ENCODE assay signal across 8 mouse cellular contexts in the genomic region with DNA sequence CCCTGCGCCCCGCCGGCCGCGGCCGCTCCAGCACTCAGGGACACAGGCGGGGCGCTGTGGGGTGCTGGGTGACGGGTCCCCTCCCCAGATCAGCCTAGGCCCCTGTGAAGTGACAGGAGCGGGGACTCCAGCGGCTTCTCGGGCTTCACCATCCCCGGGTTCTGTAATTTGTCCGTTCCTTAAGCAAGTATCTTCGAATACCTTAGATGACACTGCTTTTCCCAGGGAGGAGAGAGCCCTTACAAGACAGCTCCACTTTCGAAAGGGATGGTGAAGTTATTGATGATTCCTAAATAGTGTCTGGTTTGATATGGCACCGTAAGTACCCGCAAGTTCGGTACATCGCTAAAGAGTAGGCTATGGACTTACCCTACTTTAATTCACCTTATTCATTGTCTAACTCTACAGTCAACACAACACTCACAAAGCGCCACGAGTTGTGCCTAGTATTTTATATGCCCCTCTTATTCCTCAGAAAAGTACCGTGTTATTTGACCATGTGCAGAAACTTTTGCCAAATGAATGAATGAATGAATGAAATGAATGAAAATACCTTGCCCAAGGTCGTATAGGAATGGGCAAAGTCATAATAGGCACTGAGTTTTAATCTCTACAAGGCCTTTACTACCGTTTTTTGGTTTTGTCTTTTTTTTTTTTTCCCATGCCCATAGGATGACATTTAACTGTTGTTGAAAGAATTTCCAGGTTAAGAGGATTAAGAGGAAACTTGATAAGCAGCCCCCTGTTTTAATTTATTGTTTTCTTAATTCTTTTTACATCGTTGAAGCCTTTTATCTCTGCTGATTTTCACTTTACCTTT. TPM values are rescaled to one million over a fixed set of nuclear protein-coding genes. Genes with fewer than 3 reads are reported as not detected.
DNase-seq lines count a peak whose midpoint lies in the region; ATAC-seq lines count a peak whose summit lies in the region.

No protein-coding gene starts in this region.

- H3K9me3 ChIP-seq in heart, embryonic 13.5 days = no peaks in the 10 kb centered on the region
- no peaks in the 10 kb centered on the region for H3K9me3 ChIP-seq in embryonic facial prominence, embryonic 12.5 days
- H3K9me3 ChIP-seq in limb, embryonic 11.5 days (ENCODE audit: control insufficient read depth, low read length) = no peaks in the 10 kb centered on the region
- H3K9me3 ChIP-seq in stomach, embryonic 14.5 days (ENCODE audit: control insufficient read depth, low read depth, low read length) = no peaks in the 10 kb centered on the region

- peaks cover 29% of the 10 kb centered on the region for H3K4me1 ChIP-seq in heart, embryonic 13.5 days
- peaks cover 12% of the 10 kb centered on the region; the same call in 1 of the 2 replicates for H3K4me1 ChIP-seq in embryonic facial prominence, embryonic 12.5 days
- H3K4me1 ChIP-seq in limb, embryonic 11.5 days (ENCODE audit: control insufficient read depth, insufficient read depth, low read length) = peaks cover 6% of the 10 kb centered on the region; the same call in 1 of the 2 replicates
- H3K4me1 ChIP-seq in stomach, embryonic 14.5 days (ENCODE audit: control insufficient read depth, insufficient read depth, low read length) = peaks cover 10% of the 10 kb centered on the region

- WGBS in heart, embryonic 13.5 days = 3% methylated on average over 26 of the region's 26 CpGs
- 4% methylated on average over 25 of the region's 26 CpGs for WGBS in embryonic facial prominence, embryonic 12.5 days
- 5% methylated on average over 25 of the region's 26 CpGs for WGBS in limb, embryonic 11.5 days
- WGBS in stomach, embryonic 14.5 days = 4% methylated on average over 26 of the region's 26 CpGs

- peaks cover 16% of the 10 kb centered on the region for H3K36me3 ChIP-seq in heart, embryonic 13.5 days
- H3K36me3 ChIP-seq in embryonic facial prominence, embryonic 12.5 days = no peaks in the 10 kb centered on the region
- peaks cover 5% of the 10 kb centered on the region; the same call in 1 of the 2 replicates for H3K36me3 ChIP-seq in limb, embryonic 11.5 days (ENCODE audit: control insufficient read depth, insufficient read depth, low read length)
- H3K36me3 ChIP-seq in stomach, embryonic 14.5 days (ENCODE audit: control insufficient read depth, insufficient read depth, low read length) = no peaks in the 10 kb centered on the region

- no peak for DNase-seq in heart, adult 11 months
- peak; percentile 20 to 42 for DNase-seq in CD8-positive naive resting alpha-beta T cell, adult 2 months (ENCODE audit: low read depth in 2 of 2, low spot score in 2 of 2)
- no peak for DNase-seq in limb, embryonic 11.5 days (ENCODE audit: low spot score)
- no peak for DNase-seq in urinary bladder, postnatal 25 days (ENCODE audit: low spot score)

- peak overlapping the region; percentile 99 for H3K9ac ChIP-seq in heart, embryonic 13.5 days
- H3K9ac ChIP-seq in embryonic facial prominence, embryonic 12.5 days = peak overlapping the region; percentile 95
- peak overlapping the region; percentile 89 for H3K9ac ChIP-seq in limb, embryonic 11.5 days (ENCODE audit: low read length)
- peak overlapping the region; percentile 82 for H3K9ac ChIP-seq in stomach, embryonic 14.5 days (replicated peaks; ENCODE audit: low read depth, low read length)

- H3K27ac ChIP-seq in heart, embryonic 13.5 days (replicated peaks) = peak overlapping the region; percentile 99
- H3K27ac ChIP-seq in embryonic facial prominence, embryonic 12.5 days = peak overlapping the region; percentile 99
- H3K27ac ChIP-seq in limb, embryonic 11.5 days (replicated peaks; ENCODE audit: low read depth, low read length) = peak overlapping the region; percentile 99
- H3K27ac ChIP-seq in stomach, embryonic 14.5 days (ENCODE audit: low read length) = peak overlapping the region; percentile 93

- no peaks in the 10 kb centered on the region for H3K27me3 ChIP-seq in heart, embryonic 13.5 days (replicated peaks)
- no peaks in the 10 kb centered on the region for H3K27me3 ChIP-seq in embryonic facial prominence, embryonic 12.5 days
- H3K27me3 ChIP-seq in limb, embryonic 11.5 days (ENCODE audit: control insufficient read depth, insufficient read depth, low read length) = no peaks in the 10 kb centered on the region
- H3K27me3 ChIP-seq in stomach, embryonic 14.5 days (ENCODE audit: control insufficient read depth, insufficient read depth, low read length) = no peaks in the 10 kb centered on the region

- peak overlapping the region; percentile 76 for H3K4me2 ChIP-seq in heart, embryonic 13.5 days
- H3K4me2 ChIP-seq in embryonic facial prominence, embryonic 12.5 days (replicated peaks) = peak overlapping the region; percentile 83
- H3K4me2 ChIP-seq in limb, embryonic 11.5 days (ENCODE audit: low read depth, severe bottlenecking) = peak overlapping the region; percentile 74
- H3K4me2 ChIP-seq in stomach, embryonic 14.5 days (replicated peaks; ENCODE audit: low read depth, low read length) = peak overlapping the region; percentile 71

- no peak for ATAC-seq in heart, embryonic 13.5 days (ENCODE audit: extremely low read depth, insufficient number of reproducible peaks, low FRiP score, low TSS enrichment)
- ATAC-seq in embryonic facial prominence, embryonic 12.5 days (ENCODE audit: insufficient number of reproducible peaks, insufficient read depth, low FRiP score, low TSS enrichment) = no peak
- ATAC-seq in limb, embryonic 11.5 days (ENCODE audit: insufficient number of reproducible peaks, low FRiP score, low TSS enrichment, low read depth) = 0 out of 2 replicates have a peak, but pooled peaks have one; percentile 0
- no peak for ATAC-seq in stomach, embryonic 14.5 days (ENCODE audit: insufficient number of reproducible peaks, insufficient read depth, low FRiP score, low read depth)
- no peak for ATAC-seq in CD4-positive, CD25-positive, alpha-beta regulatory T cell, adult 4 months

- H3K4me3 ChIP-seq in heart, embryonic 13.5 days = peak overlapping the region; percentile 93
- peak overlapping the region; percentile 65 for H3K4me3 ChIP-seq in embryonic facial prominence, embryonic 12.5 days
- peak overlapping the region; percentile 53 for H3K4me3 ChIP-seq in limb, embryonic 11.5 days (ENCODE audit: low read depth, low read length)
- peak overlapping the region; percentile 61 for H3K4me3 ChIP-seq in stomach, embryonic 14.5 days (ENCODE audit: low read depth, low read length)

RNA-seq across cellular contexts. Expression of a gene that starts 0.8 kb away (rescaled TPM):
- 7.4 and 9.9 TPM in 2 replicates for polyA plus RNA-seq in heart, embryonic 13.5 days (2015; fragmentation: Nextera tagmentation; extraction: Ambion mirVana)
- 12.0 and 12.3 TPM in 2 replicates for polyA plus RNA-seq in embryonic facial prominence, embryonic 12.5 days (2016; fragmentation: Nextera tagmentation; extraction: Ambion mirVana)
- polyA plus RNA-seq in limb, embryonic 11.5 days (2014; fragmentation: Nextera tagmentation; extraction: Ambion mirVana) = 10.4 and 12.7 TPM in 2 replicates
- polyA plus RNA-seq in stomach, embryonic 14.5 days (2014; fragmentation: Nextera tagmentation; extraction: Ambion mirVana) = 9.3 and 9.8 TPM in 2 replicates
- 1 to 10 TPM; 5.0 to 6.0 TPM for polyA plus RNA-seq in CD4-positive, CD25-positive, alpha-beta regulatory T cell, adult 4 months (2017; shearing (Covaris generic))

RNA-seq across cellular contexts. Expression of a gene that starts 4.0 kb away (rescaled TPM):
- polyA plus RNA-seq in heart, embryonic 13.5 days (2015; fragmentation: Nextera tagmentation; extraction: Ambion mirVana) = 1,149 and 1,226 TPM in 2 replicates
- 2,399 and 2,450 TPM in 2 replicates for polyA plus RNA-seq in embryonic facial prominence, embryonic 12.5 days (2016; fragmentation: Nextera tagmentation; extraction: Ambion mirVana)
- 3,201 and 3,406 TPM in 2 replicates for polyA plus RNA-seq in limb, embryonic 11.5 days (2014; fragmentation: Nextera tagmentation; extraction: Ambion mirVana)
- polyA plus RNA-seq in stomach, embryonic 14.5 days (2014; fragmentation: Nextera tagmentation; extraction: Ambion mirVana) = 1,649 and 1,659 TPM in 2 replicates
- polyA plus RNA-seq in CD4-positive, CD25-positive, alpha-beta regulatory T cell, adult 4 months (2017; shearing (Covaris generic)) = 1,000 to 10,000 TPM; 1,486 to 1,582 TPM

RNA-seq across cellular contexts. Expression of a gene that starts 50.0 kb away (rescaled TPM):
- polyA plus RNA-seq in heart, embryonic 13.5 days (2015; fragmentation: Nextera tagmentation; extraction: Ambion mirVana) = 85.4 and 105 TPM in 2 replicates
- 96.8 and 102 TPM in 2 replicates for polyA plus RNA-seq in embryonic facial prominence, embryonic 12.5 days (2016; fragmentation: Nextera tagmentation; extraction: Ambion mirVana)
- 99.3 and 99.8 TPM in 2 replicates for polyA plus RNA-seq in limb, embryonic 11.5 days (2014; fragmentation: Nextera tagmentation; extraction: Ambion mirVana)
- polyA plus RNA-seq in stomach, embryonic 14.5 days (2014; fragmentation: Nextera tagmentation; extraction: Ambion mirVana) = 110 and 119 TPM in 2 replicates
- 10 to 100 TPM; 72.0 to 73.5 TPM for polyA plus RNA-seq in CD4-positive, CD25-positive, alpha-beta regulatory T cell, adult 4 months (2017; shearing (Covaris generic))

Comparison
In these comparisons a context has a peak if more than half of its experiments do, and no peak if none do; other contexts are left out.
1. DNase-seq: peak in CD8-positive naive resting alpha-beta T cell, adult 2 months (2 of 2); none in heart, adult 11 months (single experiment), limb, embryonic 11.5 days (single experiment) and urinary bladder, postnatal 25 days (single experiment).
2. Peak in every context shown above with its lines, with median percentiles within 50 percentile points of each other: H3K27ac ChIP-seq, H3K4me2 ChIP-seq, H3K4me3 ChIP-seq and H3K9ac ChIP-seq.